Mouse (Mus musculus): ENCODE measurements around the gene Sval3.

Gene Sval3

DNA sequence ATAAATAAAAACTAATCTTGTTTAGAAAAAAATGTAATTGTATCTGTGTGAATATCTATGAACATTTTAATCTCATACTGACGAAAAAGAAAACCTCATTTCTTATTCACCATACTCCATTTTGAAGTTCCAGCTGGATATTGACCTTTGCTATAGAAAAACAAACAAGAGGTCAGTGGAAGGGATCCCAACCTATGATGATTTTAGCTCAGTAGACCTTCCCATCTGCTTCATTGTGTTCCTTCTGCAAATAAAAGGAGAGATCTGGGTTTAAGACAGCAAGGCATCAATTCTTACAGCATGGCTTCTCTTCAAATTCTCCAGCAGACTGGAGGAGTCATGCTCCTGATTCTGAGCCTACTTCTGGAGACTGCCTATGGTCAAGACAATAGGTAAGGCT lies at the start of gene Sval3:
TSS of gene Sval3 (plus strand) at position 301 of the 400 bp plus-strand sequence.
- DNase-seq: no peak

DNA sequence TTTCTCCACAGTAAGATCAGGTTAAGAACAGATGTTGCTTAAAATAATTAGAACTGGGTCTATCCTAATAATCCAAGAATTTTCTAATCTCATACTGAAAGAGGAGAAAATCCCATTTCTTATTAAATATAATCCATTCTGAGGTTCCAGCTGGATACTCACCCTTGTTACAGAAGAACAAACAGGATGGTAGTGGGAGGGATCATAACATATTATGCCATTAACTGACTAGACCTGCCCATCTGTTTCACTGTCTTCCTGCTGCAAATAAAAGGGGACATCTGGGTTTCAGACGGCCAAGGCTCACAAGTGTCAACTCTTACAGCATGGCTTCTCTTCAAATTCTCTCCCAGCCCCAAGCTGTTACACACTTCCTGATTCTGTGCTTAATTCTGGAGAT lies 16.6 kb upstream of the Sval3 start, which contains the start of gene Sval1:
TSS of gene Sval1 (plus strand) at position 301 of the 400 bp plus-strand sequence.
- no peak for DNase-seq

Measured in lung, postnatal 14 days (tissue).